Mouse (Mus musculus) monocyte, adult 2 months (primary cell): ENCODE data around the gene Gabrb3.
"Not testable (repeated sequence)": the region's sequence is repeated elsewhere in the genome, so short reads cannot be mapped to it uniquely, and the experiment has no call there.

Experiments used
- DNase-seq, 2 experiments: peaks; one replicate each; pipeline ENCODE4 v3.0.0; 2022; ENCODE audit warnings: low spot score in 2 of 2, low read depth in 1 of 2

Gabrb3 gene

GRCm38 (mm10) chr7:57706092-57706491 lies 286.6 kb downstream of the Gabrb3 start:
- no peak for DNase-seq

DNA sequence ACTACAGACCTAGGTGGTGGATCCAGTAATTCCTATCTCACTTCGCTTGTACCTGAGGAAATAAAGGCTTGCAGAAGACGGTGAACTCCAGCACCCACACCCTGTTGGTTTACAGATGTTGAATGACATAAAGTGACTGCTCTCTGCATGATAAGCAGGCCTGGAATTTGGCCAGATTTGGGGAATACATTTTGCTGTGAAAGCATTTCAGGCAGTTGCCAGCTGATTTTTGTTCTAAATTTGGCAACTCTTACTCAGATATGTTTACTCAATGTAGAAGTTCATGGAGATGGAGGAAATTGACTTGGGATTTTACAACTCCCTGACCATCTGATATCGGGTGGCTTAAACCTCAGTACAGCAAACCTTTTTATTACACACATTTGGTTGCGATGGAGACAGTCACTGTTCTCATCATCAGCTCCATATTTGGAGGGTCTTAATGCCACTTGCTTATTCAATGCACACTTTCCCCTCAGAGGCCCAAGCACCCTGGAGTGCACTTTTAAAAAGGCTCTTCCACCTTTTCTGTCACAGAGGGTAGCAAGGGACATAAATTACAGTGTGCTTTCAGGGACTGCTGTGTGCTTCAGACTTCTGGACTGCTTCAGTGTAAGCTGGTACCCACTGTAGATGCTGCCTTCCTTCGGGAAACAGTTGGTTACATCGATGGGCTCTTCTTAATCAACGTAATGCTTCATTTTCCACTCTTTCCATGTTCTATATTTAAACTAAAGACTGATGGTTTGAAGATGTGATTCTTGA lies 287.7 kb downstream of the Gabrb3 start:
- DNase-seq: no peak

DNA sequence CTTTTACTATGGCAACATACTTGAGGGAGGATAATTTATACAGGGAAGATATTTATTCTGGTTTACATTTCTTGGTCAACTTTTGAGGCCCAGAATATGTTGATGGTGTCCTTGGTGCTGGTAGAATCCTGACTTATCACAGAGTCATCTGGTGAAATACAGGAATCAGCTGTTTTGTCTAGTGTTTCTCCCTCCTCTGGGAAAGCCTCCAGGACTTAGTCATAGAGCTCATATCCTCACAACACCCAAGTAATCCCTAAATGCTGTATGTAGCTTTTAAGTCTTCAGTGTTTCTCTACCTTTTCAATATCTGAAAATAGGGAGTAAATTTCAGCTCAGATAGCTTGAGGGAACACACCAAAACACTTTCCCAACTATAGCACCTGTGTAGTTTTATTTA lies 292.2 kb downstream of the Gabrb3 start:
- DNase-seq: no peak

GRCm38 (mm10) chr7:57746836-57747235 lies 327.3 kb downstream of the Gabrb3 start:
- no peak for DNase-seq

DNA sequence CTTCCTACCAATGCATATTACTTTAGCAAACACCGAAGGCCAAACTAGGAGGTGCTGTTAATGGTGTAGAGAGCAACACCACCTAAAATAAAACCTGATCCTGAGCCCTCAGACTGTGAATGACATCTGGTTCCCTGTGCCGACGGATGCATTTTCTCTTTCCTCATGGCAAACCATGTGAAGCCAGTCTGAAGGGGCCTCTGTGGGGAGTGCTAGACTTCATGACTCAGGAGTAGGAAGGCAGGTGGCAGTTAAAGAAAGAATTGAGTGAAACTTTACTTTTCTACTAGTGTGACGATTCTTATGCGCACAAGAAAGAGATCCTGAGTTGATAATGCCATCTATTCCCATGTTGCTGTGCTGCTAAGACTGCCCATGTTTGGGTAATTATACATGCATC lies 341.0 kb downstream of the Gabrb3 start:
- DNase-seq: no peak

DNA sequence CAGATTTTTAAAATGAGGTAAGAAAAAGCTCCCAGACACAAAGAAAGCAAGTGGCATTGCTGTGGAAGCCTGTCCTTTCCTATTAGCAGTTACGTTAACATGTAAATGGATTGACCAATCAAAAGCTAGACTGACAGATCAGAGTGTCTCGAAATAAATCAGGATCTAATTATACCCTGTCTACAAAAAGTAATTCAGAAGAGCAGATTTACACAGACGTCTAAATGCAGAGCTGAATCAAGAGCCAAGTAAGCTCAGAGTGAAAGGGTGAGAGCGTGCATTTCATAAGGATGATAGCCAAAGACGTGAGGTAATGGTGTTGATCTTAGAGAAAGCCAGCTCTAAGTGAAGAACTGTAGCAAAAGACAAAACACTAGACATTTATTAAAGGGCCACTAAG lies 359.3 kb downstream of the Gabrb3 start:
- no peak for DNase-seq

GRCm38 (mm10) chr7:57786102-57786501 lies 366.6 kb downstream of the Gabrb3 start:
- DNase-seq: not testable (repeated sequence)

DNA sequence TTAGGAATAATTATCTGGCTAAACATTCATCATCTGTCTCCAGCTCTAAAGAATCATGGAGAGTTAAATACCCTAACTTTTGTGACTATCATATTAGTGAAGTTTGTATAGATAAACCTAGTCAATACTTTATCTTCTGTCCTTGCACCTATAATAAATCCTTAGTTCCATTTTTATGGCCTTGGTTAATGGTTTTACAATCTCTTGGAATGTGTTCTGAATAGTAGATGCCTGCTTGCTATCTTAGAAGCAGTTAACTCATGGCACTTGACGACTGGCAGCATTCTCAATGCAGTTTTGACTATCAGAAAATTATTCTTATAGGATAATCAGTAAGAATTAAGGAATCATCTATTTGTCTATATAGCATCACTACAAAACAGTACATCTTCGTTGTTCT lies 368.0 kb downstream of the Gabrb3 start:
- DNase-seq: no peak

DNA sequence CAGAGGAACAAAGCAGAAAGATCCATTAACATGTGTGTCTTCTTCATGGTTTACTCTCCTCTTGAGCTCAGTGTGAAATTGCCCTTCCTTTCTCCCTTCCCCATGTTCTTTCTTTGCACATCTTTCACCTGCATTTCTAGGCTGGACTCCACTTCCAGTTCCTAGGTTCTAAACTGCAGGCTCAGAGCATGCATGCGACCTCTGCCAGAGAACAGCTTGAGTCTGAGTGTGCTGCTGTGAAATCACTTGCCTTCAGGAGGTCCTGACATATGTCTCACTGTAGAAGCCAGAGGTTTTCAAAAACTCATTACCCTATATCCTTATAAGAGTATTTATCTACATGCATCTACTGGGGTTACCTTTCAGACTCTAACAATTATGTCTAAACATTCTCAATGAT lies 383.8 kb downstream of the Gabrb3 start:
- no peak for DNase-seq

GRCm38 (mm10) chr7:57813716-57814115 lies 394.2 kb downstream of the Gabrb3 start:
- DNase-seq: no peak

DNA sequence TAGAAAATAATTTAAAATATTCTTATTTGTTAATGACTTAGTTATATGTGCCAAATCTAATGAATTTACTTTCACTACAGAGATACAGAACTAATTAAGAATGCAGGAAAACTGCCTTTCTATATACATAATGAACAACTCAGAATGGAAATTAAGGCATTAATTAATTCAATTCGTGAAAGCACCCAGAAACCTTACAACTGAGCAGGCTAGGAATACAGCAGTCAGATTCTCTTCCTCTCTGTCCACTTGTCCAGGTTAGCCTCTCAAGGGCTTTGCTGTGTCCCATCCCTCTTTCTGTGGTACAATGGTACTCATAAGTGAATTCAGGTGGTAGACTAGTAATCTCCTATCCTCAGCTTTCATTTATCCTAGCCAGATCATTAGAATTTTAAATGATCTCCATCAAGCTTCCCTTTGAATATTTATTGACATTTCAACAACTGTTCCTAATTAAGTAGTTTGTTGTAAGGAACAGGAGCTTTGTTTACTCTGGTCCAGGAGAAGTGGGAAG lies 422.9 kb downstream of the Gabrb3 start:
- DNase-seq: no peak

- no peak for DNase-seq
Observed at GRCm38 (mm10) chr7:57867951-57868350, 448.5 kb downstream of the Gabrb3 start.
